Mouse (Mus musculus) hindbrain, embryonic 16.5 days (tissue): ENCODE results near the gene Shisa4. TPM values are rescaled to one million over a fixed set of nuclear protein-coding genes. Genes with fewer than 3 reads are reported as not detected.
A peak's percentile ranks its signal among the peaks of the same experiment; 100 is the strongest.
"Not testable (repeated sequence)": the region's sequence is repeated elsewhere in the genome, so short reads cannot be mapped to it uniquely, and the experiment has no call there.

ENCODE experiments used
- ATAC-seq: fragments of 200-750 bp; cut with Nextera tagmentation; 2 replicates; pipeline ENCODE4 v1.8.0; 2017; ENCODE audit warnings: moderate TSS enrichment, moderate library complexity
- H3K27ac ChIP-seq: fragments of 300-500 bp; sonication (generic); 2 replicates; pipeline ENCODE4 v1.5.1; 2014; ENCODE audit warnings: low read depth, mild to moderate bottlenecking, control low read depth, low read length, moderate library complexity
- H3K27me3 ChIP-seq: fragments of 300-500 bp; sonication (generic); replicated peaks from 2 replicates; pipeline ENCODE4 v1.6.1; 2014; ENCODE audit warnings: low read length; ENCODE audit not compliant: control insufficient read depth, insufficient read depth
- H3K36me3 ChIP-seq: fragments of 300-500 bp; sonication (generic); 2 replicates; pipeline ENCODE4 v1.6.1; 2014; ENCODE audit warnings: mild to moderate bottlenecking, low read length, moderate library complexity, mixed read lengths; ENCODE audit not compliant: control insufficient read depth, insufficient read depth
- H3K4me1 ChIP-seq: fragments of 300-500 bp; sonication (generic); 2 replicates; pipeline ENCODE4 v1.6.1; 2014; ENCODE audit warnings: low read depth, low read length; ENCODE audit not compliant: control insufficient read depth, insufficient read depth
- H3K4me2 ChIP-seq: fragments of 300-500 bp; sonication (generic); 2 replicates; pipeline ENCODE4 v1.6.1; 2014; ENCODE audit warnings: mild to moderate bottlenecking, low read length, control low read depth, moderate library complexity
- H3K4me3 ChIP-seq: fragments of 300-500 bp; sonication (generic); 2 replicates; pipeline ENCODE4 v1.5.1; 2014; ENCODE audit warnings: mild to moderate bottlenecking, low read length, control low read depth, moderate library complexity
- H3K9ac ChIP-seq: fragments of 300-500 bp; sonication (generic); 2 replicates; pipeline ENCODE4 v1.6.1; 2014; ENCODE audit warnings: low read depth, mild to moderate bottlenecking, control low read depth, low read length, moderate library complexity
- H3K9me3 ChIP-seq: fragments of 300-500 bp; sonication (generic); 2 replicates; pipeline ENCODE4 v1.6.1; 2014; ENCODE audit warnings: mild to moderate bottlenecking, low read length, moderate library complexity; ENCODE audit not compliant: control insufficient read depth
- WGBS: fragments of 180-500 bp; shearing (Covaris S2); extraction: QIAGEN DNeasy Blood & Tissue Kit; methylation state at CpG from one replicate; pipeline ENCODE4 v1.1.7; 2014; 5-methylcytosine and 5-hydroxymethylcytosine counted together
- polyA plus RNA-seq: library from polyadenylated mRNA; unstranded; fragments of >200 nt; fragmentation: Nextera tagmentation; extraction: Ambion mirVana; gene quantifications from 2 replicates; pipeline ENCODE4 v1.2.1, GENCODE M21; 2015

The Shisa4 gene
- polyA plus RNA-seq, 1 experiment from 2014 or later: 135 TPM

- no peaks in the 10 kb centered on the region for H3K27me3 ChIP-seq
- H3K4me2 ChIP-seq: no peak overlapping the region
Measured at GRCm38 (mm10) chr1:135385161-135385560, 10.1 kb upstream of the Shisa4 start.

GRCm38 (mm10) chr1:135384171-135384570 lies 9.1 kb upstream of the Shisa4 start:
- WGBS: 97% methylated on average over 5 of the region's 5 CpGs
- Histone ChIP-seq H3K27me3 (no peaks in the 10 kb centered on the region), H3K9me3 (no peaks in the 10 kb centered on the region), H3K4me3 (no peak overlapping the region), H3K4me1 (peaks cover 2% of the 10 kb centered on the region; the same call in 1 of the 2 replicates), H3K4me2 (no peak overlapping the region), H3K36me3 (peaks cover 49% of the 10 kb centered on the region), H3K9ac (no peak overlapping the region), H3K27ac (no peak overlapping the region)
- no peak for ATAC-seq

More at GRCm38 (mm10) chr1:135385161-135385560, 10.1 kb upstream of the Shisa4 start:
- no peak for ATAC-seq
- Histone ChIP-seq H3K9me3 (no peaks in the 10 kb centered on the region), H3K27ac (no peak overlapping the region), H3K9ac (no peak overlapping the region), H3K4me1 (peaks cover 2% of the 10 kb centered on the region; the same call in 1 of the 2 replicates), H3K36me3 (peaks cover 57% of the 10 kb centered on the region), H3K4me3 (no peak overlapping the region)
- WGBS: 91% methylated on average over 9 of the region's 9 CpGs

- H3K27me3 ChIP-seq, H3K4me2 ChIP-seq, H3K4me3 ChIP-seq, H3K4me1 ChIP-seq, H3K27ac ChIP-seq, H3K9ac ChIP-seq, H3K9me3 ChIP-seq, ATAC-seq: not testable (repeated sequence)
- H3K36me3 ChIP-seq: peaks cover 24% of the 10 kb centered on the region
- WGBS: 60% methylated on average over 6 of the region's 6 CpGs
Measured at GRCm38 (mm10) chr1:135381560-135381959, 6.5 kb upstream of the Shisa4 start.

GRCm38 (mm10) chr1:135380071-135380991 lies 5.3 kb upstream of the Shisa4 start:
- H3K27ac ChIP-seq: no peak overlapping the region

GRCm38 (mm10) chr1:135379048-135379447 lies 4.0 kb upstream of the Shisa4 start:
- H3K27me3 ChIP-seq: no peaks in the 10 kb centered on the region
- peaks cover 9% of the 10 kb centered on the region for H3K4me1 ChIP-seq
- H3K36me3 ChIP-seq: peaks cover 8% of the 10 kb centered on the region
- H3K4me3 ChIP-seq: no peak overlapping the region
- no peaks in the 10 kb centered on the region for H3K9me3 ChIP-seq
- no peak overlapping the region for H3K27ac ChIP-seq
- WGBS: 79% methylated on average over 2 of the region's 2 CpGs
- no peak for ATAC-seq
- H3K9ac ChIP-seq: no peak overlapping the region
- H3K4me2 ChIP-seq: no peak overlapping the region

More at GRCm38 (mm10) chr1:135380071-135380991, 5.3 kb upstream of the Shisa4 start:
- no peak overlapping the region for H3K4me2 ChIP-seq
- H3K36me3 ChIP-seq: peaks cover 16% of the 10 kb centered on the region
- no peaks in the 10 kb centered on the region for H3K27me3 ChIP-seq
- H3K9ac ChIP-seq: no peak overlapping the region
- H3K4me3 ChIP-seq: no peak overlapping the region
- peaks cover 4% of the 10 kb centered on the region for H3K4me1 ChIP-seq
- 0 out of 2 replicates have a peak, but pooled peaks have one; percentile 14 for ATAC-seq
- 62% methylated on average over 15 of the region's 15 CpGs for WGBS
- no peaks in the 10 kb centered on the region for H3K9me3 ChIP-seq

- Histone ChIP-seq H3K4me2 (no peak overlapping the region), H3K9ac (no peak overlapping the region), H3K4me1 (peaks cover 12% of the 10 kb centered on the region), H3K27ac (no peak overlapping the region), H3K4me3 (no peak overlapping the region), H3K9me3 (no peaks in the 10 kb centered on the region), H3K27me3 (no peaks in the 10 kb centered on the region), H3K36me3 (peaks cover 3% of the 10 kb centered on the region)
- WGBS: 64% methylated on average over 9 of the region's 9 CpGs
- ATAC-seq: no peak
Measured at GRCm38 (mm10) chr1:135378576-135378975, 3.5 kb upstream of the Shisa4 start.

GRCm38 (mm10) chr1:135374175-135374867 lies 716 bp downstream of the Shisa4 start:
- Histone ChIP-seq H3K4me2 (peak overlapping the region; percentile 79), H3K9ac (peak overlapping the region; percentile 94), H3K4me1 (peaks cover 29% of the 10 kb centered on the region), H3K27ac (peak overlapping the region; percentile 87), H3K9me3 (no peaks in the 10 kb centered on the region), H3K27me3 (no peaks in the 10 kb centered on the region), H3K4me3 (peak overlapping the region; percentile 86), H3K36me3 (no peaks in the 10 kb centered on the region; the same call in 1 of the 2 replicates)
- WGBS: under 1% methylated on average over 19 of the region's 19 CpGs
- ATAC-seq: peak; percentile 29

GRCm38 (mm10) chr1:135373171-135373677 lies 1.8 kb downstream of the Shisa4 start:
- H3K27ac ChIP-seq: no peak overlapping the region
- ATAC-seq: no peak
- no peaks in the 10 kb centered on the region for H3K9me3 ChIP-seq
- H3K27me3 ChIP-seq: no peaks in the 10 kb centered on the region
- WGBS: 62% methylated on average over 4 of the region's 4 CpGs
- peak overlapping the region; percentile 50 for H3K4me2 ChIP-seq
- H3K36me3 ChIP-seq: no peaks in the 10 kb centered on the region; the same call in 1 of the 2 replicates
- H3K4me3 ChIP-seq: peak overlapping the region; percentile 21
- H3K4me1 ChIP-seq: peaks cover 36% of the 10 kb centered on the region
- H3K9ac ChIP-seq: peak overlapping the region; percentile 36

- ATAC-seq: no peak
Measured at GRCm38 (mm10) chr1:135369415-135369814, 5.6 kb downstream of the Shisa4 start.

More at GRCm38 (mm10) chr1:135369415-135369814, 5.6 kb downstream of the Shisa4 start:
- Histone ChIP-seq H3K9me3 (no peaks in the 10 kb centered on the region), H3K4me1 (peaks cover 29% of the 10 kb centered on the region), H3K9ac (no peak overlapping the region), H3K27me3 (no peaks in the 10 kb centered on the region), H3K4me2 (no peak overlapping the region), H3K4me3 (no peak overlapping the region), H3K36me3 (no peaks in the 10 kb centered on the region; the same call in 1 of the 2 replicates), H3K27ac (no peak overlapping the region)
- 90% methylated on average over 5 of the region's 5 CpGs for WGBS
